Mouse (Mus musculus) cerebellum, adult 11 months (tissue): ENCODE results near the gene Pex16.

Experiments used
- DNase-seq: peaks from one replicate; pipeline ENCODE4 v3.0.0; 2022

Gene Pex16

GRCm38 (mm10) chr2:92374514-92374913 is at the start of gene Pex16, which contains the start of gene Large2:
TSS of gene Pex16 (plus strand) at chr2:92374676.
TSS of gene Large2 (minus strand) at chr2:92374869.
- DNase-seq: peak; percentile 51

GRCm38 (mm10) chr2:92325676-92326075 is 48.8 kb upstream of the Pex16 start:
- no peak for DNase-seq

- DNase-seq: no peak
Measured at GRCm38 (mm10) chr2:92326221-92326620, 48.3 kb upstream of the Pex16 start.

- no peak for DNase-seq
Measured at GRCm38 (mm10) chr2:92327601-92328000, 46.9 kb upstream of the Pex16 start.

GRCm38 (mm10) chr2:92328206-92328605 is 46.3 kb upstream of the Pex16 start:
- no peak for DNase-seq

GRCm38 (mm10) chr2:92330840-92331239 is 43.6 kb upstream of the Pex16 start:
- DNase-seq: peak; percentile 13

GRCm38 (mm10) chr2:92331410-92331809 is 43.1 kb upstream of the Pex16 start:
- peak; percentile 36 for DNase-seq

- DNase-seq: no peak
Measured at GRCm38 (mm10) chr2:92331871-92332270, 42.6 kb upstream of the Pex16 start.

GRCm38 (mm10) chr2:92342418-92342817 is 32.1 kb upstream of the Pex16 start:
- no peak for DNase-seq

- DNase-seq: no peak
Measured at GRCm38 (mm10) chr2:92347191-92347590, 27.3 kb upstream of the Pex16 start.

GRCm38 (mm10) chr2:92349589-92350425 is 24.7 kb upstream of the Pex16 start:
- no peak for DNase-seq

GRCm38 (mm10) chr2:92350686-92351085 is 23.8 kb upstream of the Pex16 start:
- DNase-seq: no peak

GRCm38 (mm10) chr2:92353402-92353801 is 21.1 kb upstream of the Pex16 start:
- DNase-seq: no peak

GRCm38 (mm10) chr2:92354224-92354623 is 20.3 kb upstream of the Pex16 start:
- no peak for DNase-seq

GRCm38 (mm10) chr2:92359301-92359700 is 15.2 kb upstream of the Pex16 start:
- DNase-seq: no peak

GRCm38 (mm10) chr2:92360186-92360823 is 14.2 kb upstream of the Pex16 start:
- no peak for DNase-seq

GRCm38 (mm10) chr2:92360893-92361292 is 13.6 kb upstream of the Pex16 start:
- DNase-seq: no peak

GRCm38 (mm10) chr2:92361795-92362194 is 12.7 kb upstream of the Pex16 start:
- no peak for DNase-seq

- no peak for DNase-seq
Measured at GRCm38 (mm10) chr2:92362571-92363228, 11.8 kb upstream of the Pex16 start.

- no peak for DNase-seq
Measured at GRCm38 (mm10) chr2:92364086-92364485, 10.4 kb upstream of the Pex16 start.

GRCm38 (mm10) chr2:92365568-92365967 is 8.9 kb upstream of the Pex16 start:
- no peak for DNase-seq

- DNase-seq: no peak
Measured at GRCm38 (mm10) chr2:92367383-92368029, 7.0 kb upstream of the Pex16 start.

- DNase-seq: peak; percentile 29
Measured at GRCm38 (mm10) chr2:92370375-92370774, 4.1 kb upstream of the Pex16 start.
